Mouse (Mus musculus) skeletal muscle tissue, postnatal 0 days (tissue): ENCODE measurements around the gene Tmem213. TPM values are rescaled to one million over a fixed set of nuclear protein-coding genes. Genes with fewer than 3 reads are reported as not detected.

Source experiments
- polyA plus RNA-seq: library from polyadenylated mRNA; unstranded; fragments of >200 nt; fragmentation: Nextera tagmentation; extraction: Ambion mirVana; gene quantifications from 2 replicates; pipeline ENCODE4 v1.2.1, GENCODE M21; 2015

Tmem213 gene
- polyA plus RNA-seq, result not detected in 2 replicates

GRCm38 (mm10) chr6:38109160-38109795 lies at the start of gene Tmem213:
Gene Tmem213, plus strand, starts transcription at chr6:38109255.

GRCm38 (mm10) chr6:38124207-38124835 lies 15.3 kb downstream of the Tmem213 start, which contains the start of gene Atp6v0a4:
Gene Atp6v0a4, minus strand, starts transcription at chr6:38124586.

Other genes with a start within 250 kb of the Tmem213 start
- gene Trim24, start 238.4 kb upstream of the Tmem213 start, polyA plus RNA-seq, result 4.9 and 5.7 TPM in 2 replicates
- 3.4 and 4.5 TPM in 2 replicates for gene Svopl, start 62.3 kb upstream of the Tmem213 start, polyA plus RNA-seq
- gene Atp6v0a4, start 15.3 kb downstream of the Tmem213 start, polyA plus RNA-seq, result 0.09 and 0.24 TPM in 2 replicates
- gene D630045J12Rik, start 144.8 kb downstream of the Tmem213 start, polyA plus RNA-seq, result 0.68 and 0.73 TPM in 2 replicates
- gene Zc3hav1l, start 190.0 kb downstream of the Tmem213 start, polyA plus RNA-seq, result 2.7 and 2.9 TPM in 2 replicates
- 7.5 and 7.7 TPM in 2 replicates for gene Zc3hav1, start 245.3 kb downstream of the Tmem213 start, polyA plus RNA-seq